Mouse (Mus musculus) monocyte, adult 5-6 weeks (primary cell): Measurements from ENCODE around the gene Ldlrad1. TPM values are rescaled to one million over a fixed set of nuclear protein-coding genes. Genes with fewer than 3 reads are reported as not detected.

Experiments used
- ATAC-seq: fragments of 153-309, 156-312 bp; replicated peaks from 2 replicates; pipeline ENCODE4 v1.8.0; 2017; ENCODE audit warnings: mild to moderate bottlenecking; ENCODE audit not compliant: low TSS enrichment, insufficient number of reproducible peaks, severe bottlenecking, poor library complexity, low FRiP score
- total RNA-seq: library from RNA; stranded (forward); fragments of 200-1000, 200-491, 200-594 nt; gene quantifications from 3 replicates; pipeline ENCODE4 v1.2.3, GENCODE M21; 2017

Ldlrad1 gene
- total RNA-seq, 1 experiment from 2014 or later = not detected

GRCm38 (mm10) chr4:107249471-107249870 is 40.5 kb downstream of the Ldlrad1 start:
- ATAC-seq = no peak

GRCm38 (mm10) chr4:107250494-107250893 is 41.5 kb downstream of the Ldlrad1 start:
- ATAC-seq = no peak

- no peak for ATAC-seq
Observed at GRCm38 (mm10) chr4:107252522-107252921, 43.5 kb downstream of the Ldlrad1 start.

GRCm38 (mm10) chr4:107253125-107254091 is 44.4 kb downstream of the Ldlrad1 start, which contains the start of the genes Lrrc42 and Hspb11:
Lrrc42 (minus strand) TSS chr4:107253532.
Hspb11 (plus strand) TSS chr4:107253593.
- peak; percentile 88 for ATAC-seq

- no peak for ATAC-seq
Observed at GRCm38 (mm10) chr4:107254414-107254813, 45.4 kb downstream of the Ldlrad1 start.

- no peak for ATAC-seq
Observed at GRCm38 (mm10) chr4:107260001-107260400, 51.0 kb downstream of the Ldlrad1 start.

Other genes starting within 250 kb of the Ldlrad1 start
- 11.1 to 25.7 TPM (median 18.3 TPM) in 3 replicates for gene Mrpl37, start 142.3 kb upstream of the Ldlrad1 start, total RNA-seq
- 0.64 to 7.9 TPM (median 1.5 TPM) in 3 replicates for gene Cyb5rl, start 142.2 kb upstream of the Ldlrad1 start, total RNA-seq
- gene Cdcp2, start 112.3 kb upstream of the Ldlrad1 start, total RNA-seq = not detected in 3 replicates
- gene Tmem59, start 30.8 kb upstream of the Ldlrad1 start, total RNA-seq = 184 to 208 TPM (median 196 TPM) in 3 replicates
- gene Tceanc2, start 30.1 kb upstream of the Ldlrad1 start, total RNA-seq = 12.8 to 15.4 TPM (median 15.4 TPM) in 3 replicates
- gene Lrrc42, start 44.4 kb downstream of the Ldlrad1 start, total RNA-seq = 4.7 to 7.3 TPM (median 7.1 TPM) in 3 replicates
- gene Hspb11, start 44.4 kb downstream of the Ldlrad1 start, total RNA-seq = 3.4 to 26.6 TPM (median 8.9 TPM) in 3 replicates
- gene Dio1, start 98.0 kb downstream of the Ldlrad1 start, total RNA-seq = not detected in 3 replicates
- 34.3 to 53.2 TPM (median 48.5 TPM) in 3 replicates for gene Yipf1, start 105.2 kb downstream of the Ldlrad1 start, total RNA-seq
- 3.7 to 6.6 TPM (median 4.9 TPM) in 3 replicates for gene Ndc1, start 158.6 kb downstream of the Ldlrad1 start, total RNA-seq
- 0.19 TPM in 1 of 3 replicates, not detected in the others for gene Glis1, start 225.4 kb downstream of the Ldlrad1 start, total RNA-seq